Comparison of ENCODE assay signal across 44 mouse cellular contexts in the genomic region with DNA sequence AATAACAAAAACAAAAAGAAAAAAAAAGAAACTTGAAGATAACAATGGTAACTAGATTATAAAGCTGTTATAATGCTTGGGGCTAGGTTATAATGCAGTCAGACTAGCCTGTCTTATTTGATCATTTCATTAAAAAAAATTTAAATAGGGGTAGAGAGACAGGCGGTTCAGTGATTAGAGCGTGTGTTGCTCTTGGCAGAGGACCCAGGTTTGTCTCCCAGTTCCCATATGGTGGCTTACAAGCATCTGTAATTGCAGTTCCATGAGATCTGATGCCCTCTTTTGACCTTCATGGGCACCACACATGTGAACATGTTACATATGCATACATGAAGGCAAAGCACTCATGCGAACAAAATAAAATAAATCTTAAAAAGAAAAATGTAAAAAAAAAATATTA. TPM values are rescaled to one million over a fixed set of nuclear protein-coding genes. Genes with fewer than 3 reads are reported as not detected.
"Had no signal": no experiment of that assay in that cellular context is flagged by ENCODE, and none has a peak within 500 bp of the region (broad histone marks: within the 10 kb centered on the region; RNA-seq: fewer than 3 reads in every experiment).

No protein-coding gene starts in this region.

- ATAC-seq: hindbrain, postnatal 0 days; intestine, embryonic 16.5 days; liver, embryonic 12.5 days had no signal

- H3K9ac ChIP-seq: heart, embryonic 13.5 days; heart, embryonic 15.5 days; hindbrain, embryonic 13.5 days; hindbrain, embryonic 15.5 days; kidney, embryonic 15.5 days; limb, embryonic 13.5 days; limb, embryonic 15.5 days; liver, embryonic 12.5 days; liver, embryonic 14.5 days had no signal

- H3K4me2 ChIP-seq: heart, embryonic 11.5 days; heart, embryonic 13.5 days; heart, embryonic 15.5 days; hindbrain, embryonic 13.5 days; hindbrain, embryonic 15.5 days; kidney, embryonic 15.5 days; limb, embryonic 13.5 days; limb, embryonic 15.5 days; liver, embryonic 12.5 days had no signal

- H3K36me3 ChIP-seq: heart, embryonic 13.5 days; heart, embryonic 15.5 days; hindbrain, embryonic 13.5 days; hindbrain, embryonic 15.5 days; kidney, embryonic 15.5 days; limb, embryonic 13.5 days; limb, embryonic 15.5 days; liver, embryonic 12.5 days had no signal

- H3K27ac ChIP-seq: heart, adult 2 months; heart, embryonic 13.5 days; heart, embryonic 15.5 days; hindbrain, embryonic 13.5 days; hindbrain, embryonic 15.5 days; hindbrain, postnatal 0 days; kidney, embryonic 15.5 days; kidney, postnatal 0 days; limb, embryonic 13.5 days; limb, embryonic 15.5 days; liver, embryonic 12.5 days; liver, embryonic 14.5 days had no signal

- H3K4me3 ChIP-seq: heart, adult 2 months; heart, embryonic 13.5 days; heart, embryonic 15.5 days; hindbrain, embryonic 13.5 days; hindbrain, embryonic 15.5 days; kidney, embryonic 15.5 days; limb, embryonic 13.5 days; limb, embryonic 15.5 days; liver, embryonic 12.5 days had no signal

- H3K4me1 ChIP-seq: hindbrain, embryonic 13.5 days; limb, embryonic 13.5 days; limb, embryonic 15.5 days had no signal

- DNase-seq: gastrocnemius, postnatal 14 days; gastrocnemius, postnatal 36 days; heart, adult 11 months; heart, adult 2 months; heart, postnatal 14 days; heart, postnatal 36 days; kidney, adult 11 months; kidney, adult 2 months; kidney, adult 9 months; kidney, postnatal 14 days; kidney, postnatal 36 days; layer of hippocampus, adult 9-11 months; layer of hippocampus, postnatal 36 days; left cerebral cortex, postnatal 4 days had no signal

- H3K9me3 ChIP-seq: heart, embryonic 13.5 days; heart, embryonic 15.5 days; hindbrain, embryonic 13.5 days; hindbrain, embryonic 15.5 days; kidney, embryonic 15.5 days; limb, embryonic 13.5 days; limb, embryonic 15.5 days; liver, embryonic 12.5 days had no signal

RNA-seq across cellular contexts. Expression of gene Wee2, which starts 2.4 kb away (rescaled TPM):
- total RNA-seq: gastrocnemius, adult 8-10 months; gastrocnemius, postnatal 14 days; gastrocnemius, postnatal 36 days; heart, adult 2 months; heart, postnatal 14 days; heart, postnatal 36 days; hematopoietic stem cell, adult 5-6 weeks; layer of hippocampus, adult 18-20 months; layer of hippocampus, postnatal 14 days; left cerebral cortex, postnatal 25 days; left cerebral cortex, postnatal 4 days; liver, adult 2 months had no signal
- polyA plus RNA-seq: heart, adult 2 months; heart, embryonic 11.5 days; heart, embryonic 13.5 days; heart, embryonic 15.5 days; heart, postnatal 0 days; intestine, embryonic 14.5 days; kidney, adult 2 months; large intestine, adult 2 months; limb, embryonic 13.5 days; limb, embryonic 15.5 days; liver, adult 2 months; liver, embryonic 12.5 days; liver, embryonic 14.5 days; liver, embryonic 16.5 days had no signal

RNA-seq across cellular contexts. Expression of gene Tas2r137, which starts 49.8 kb away (rescaled TPM):
- total RNA-seq: gastrocnemius, adult 8-10 months; gastrocnemius, postnatal 14 days; gastrocnemius, postnatal 36 days; heart, adult 2 months; heart, postnatal 14 days; heart, postnatal 36 days; hematopoietic stem cell, adult 5-6 weeks; hindbrain, postnatal 0 days; layer of hippocampus, adult 18-20 months; layer of hippocampus, adult 8-10 months; left cerebral cortex, adult 18-20 months; left cerebral cortex, adult 8-10 months; left cerebral cortex, postnatal 10 days had no signal
- polyA plus RNA-seq: gonadal fat pad, adult 2 months; heart, adult 2 months; heart, embryonic 11.5 days; heart, embryonic 13.5 days; heart, embryonic 15.5 days; heart, postnatal 0 days; hindbrain, embryonic 11.5 days; hindbrain, embryonic 13.5 days; hindbrain, embryonic 15.5 days; hindbrain, postnatal 0 days; intestine, embryonic 14.5 days; intestine, embryonic 16.5 days; kidney, adult 2 months; kidney, embryonic 15.5 days; kidney, postnatal 0 days; large intestine, adult 2 months; limb, embryonic 11.5 days; limb, embryonic 13.5 days; limb, embryonic 15.5 days; liver, adult 2 months; liver, embryonic 12.5 days; liver, embryonic 14.5 days; liver, embryonic 16.5 days had no signal

RNA-seq across cellular contexts. Expression of gene Tas2r108, which starts 52.1 kb away (rescaled TPM):
- total RNA-seq: gastrocnemius, adult 8-10 months; gastrocnemius, postnatal 14 days; gastrocnemius, postnatal 36 days; heart, adult 2 months; heart, postnatal 14 days; heart, postnatal 36 days; hematopoietic stem cell, adult 5-6 weeks; hindbrain, postnatal 0 days; layer of hippocampus, adult 18-20 months; left cerebral cortex, adult 8-10 months; left cerebral cortex, postnatal 10 days; left cerebral cortex, postnatal 4 days; liver, adult 2 months had no signal
- polyA plus RNA-seq: heart, adult 2 months; heart, embryonic 13.5 days; heart, embryonic 15.5 days; heart, postnatal 0 days; hindbrain, embryonic 13.5 days; hindbrain, postnatal 0 days; intestine, embryonic 14.5 days; intestine, embryonic 16.5 days; kidney, adult 2 months; kidney, embryonic 15.5 days; kidney, postnatal 0 days; large intestine, adult 2 months; limb, embryonic 13.5 days; limb, embryonic 15.5 days; liver, adult 2 months; liver, embryonic 12.5 days; liver, embryonic 14.5 days; liver, embryonic 16.5 days had no signal
